Mouse (Mus musculus): ENCODE measurements around the gene Ift88.
A peak's percentile ranks its signal among the peaks of the same experiment; 100 is the strongest.

Gene Ift88

GRCm38 (mm10) chr14:57423432-57424211 is at the start of gene Ift88:
Gene Ift88, plus strand, starts transcription at chr14:57424062.
- peak; percentile 84 for DNase-seq (ENCODE audit: low read depth, low spot score)

GRCm38 (mm10) chr14:57375205-57375604 is 48.7 kb upstream of the Ift88 start:
- no peak for DNase-seq (ENCODE audit: low read depth, low spot score)

- no peak for DNase-seq (ENCODE audit: low read depth, low spot score)
Observed at GRCm38 (mm10) chr14:57376016-57376415, 47.8 kb upstream of the Ift88 start.

GRCm38 (mm10) chr14:57376956-57377355 is 46.9 kb upstream of the Ift88 start:
- DNase-seq (ENCODE audit: low read depth, low spot score): no peak

GRCm38 (mm10) chr14:57377531-57377930 is 46.3 kb upstream of the Ift88 start:
- no peak for DNase-seq (ENCODE audit: low read depth, low spot score)

- no peak for DNase-seq (ENCODE audit: low read depth, low spot score)
Observed at GRCm38 (mm10) chr14:57385667-57386066, 38.2 kb upstream of the Ift88 start.

- DNase-seq (ENCODE audit: low read depth, low spot score): no peak
Observed at GRCm38 (mm10) chr14:57386758-57387561, 36.9 kb upstream of the Ift88 start.

- no peak for DNase-seq (ENCODE audit: low read depth, low spot score)
Observed at GRCm38 (mm10) chr14:57391621-57392020, 32.2 kb upstream of the Ift88 start.

GRCm38 (mm10) chr14:57392278-57392677 is 31.6 kb upstream of the Ift88 start:
- no peak for DNase-seq (ENCODE audit: low read depth, low spot score)

GRCm38 (mm10) chr14:57395470-57395869 is 28.4 kb upstream of the Ift88 start:
- no peak for DNase-seq (ENCODE audit: low read depth, low spot score)

- DNase-seq (ENCODE audit: low read depth, low spot score): no peak
Observed at GRCm38 (mm10) chr14:57397221-57397620, 26.6 kb upstream of the Ift88 start.

- peak; percentile 86 for DNase-seq (ENCODE audit: low read depth, low spot score)
Observed at GRCm38 (mm10) chr14:57398065-57398757, 25.7 kb upstream of the Ift88 start, which contains the start of gene Cryl1. Gene Cryl1, minus strand, starts transcription at chr14:57398529.

GRCm38 (mm10) chr14:57398813-57399427 is 24.9 kb upstream of the Ift88 start:
- no peak for DNase-seq (ENCODE audit: low read depth, low spot score)

GRCm38 (mm10) chr14:57402815-57403214 is 21.0 kb upstream of the Ift88 start:
- DNase-seq (ENCODE audit: low read depth, low spot score): no peak

GRCm38 (mm10) chr14:57407039-57407987 is 16.5 kb upstream of the Ift88 start:
- DNase-seq (ENCODE audit: low read depth, low spot score): no peak

- DNase-seq (ENCODE audit: low read depth, low spot score): no peak
Observed at GRCm38 (mm10) chr14:57408100-57408499, 15.8 kb upstream of the Ift88 start.

GRCm38 (mm10) chr14:57409106-57409505 is 14.8 kb upstream of the Ift88 start:
- peak; percentile 29 for DNase-seq (ENCODE audit: low read depth, low spot score)

GRCm38 (mm10) chr14:57412166-57412565 is 11.7 kb upstream of the Ift88 start:
- DNase-seq (ENCODE audit: low read depth, low spot score): no peak

- no peak for DNase-seq (ENCODE audit: low read depth, low spot score)
Observed at GRCm38 (mm10) chr14:57417187-57417586, 6.7 kb upstream of the Ift88 start.

- no peak for DNase-seq (ENCODE audit: low read depth, low spot score)
Observed at GRCm38 (mm10) chr14:57424212-57424561, 325 bp downstream of the Ift88 start.

- no peak for DNase-seq (ENCODE audit: low read depth, low spot score)
Observed at GRCm38 (mm10) chr14:57430451-57430850, 6.6 kb downstream of the Ift88 start.
